Mouse (Mus musculus): ENCODE measurements at regions not wholly inside any gene's neighbourhood (a gene's known extent, or its start where the extent isn't known, plus 50 kb on each side); places are given as distances from the start of the nearest gene placed in this dataset.

- H3K9me3 ChIP-seq (ENCODE audit: control insufficient read depth, low read length), result no peaks in the 10 kb centered on the region
- ATAC-seq, result no peak
- no peak overlapping the region for H3K4me2 ChIP-seq (ENCODE audit: low read length)
- peaks cover 10% of the 10 kb centered on the region for H3K4me1 ChIP-seq (ENCODE audit: control insufficient read depth, insufficient read depth, low read depth, low read length)
- no peak overlapping the region for H3K9ac ChIP-seq (ENCODE audit: low read depth, low read length)
- no peaks in the 10 kb centered on the region for H3K27me3 ChIP-seq (replicated peaks; ENCODE audit: control insufficient read depth, insufficient read depth, low read length)
- WGBS, result 87% methylated on average over 3 of the region's 3 CpGs
- H3K36me3 ChIP-seq (ENCODE audit: control insufficient read depth, insufficient read depth, low read length), result no peaks in the 10 kb centered on the region
- H3K4me3 ChIP-seq (ENCODE audit: low read length), result no peak overlapping the region
- H3K27ac ChIP-seq (ENCODE audit: low read depth, low read length), result no peak overlapping the region
Observed at GRCm38 (mm10) chr9:61087035-61087434, 285.1 kb upstream of the Tle3 start.

GRCm38 (mm10) chr9:61089066-61089686, 283.0 kb upstream of the Tle3 start:
- Histone ChIP-seq H3K27me3 (replicated peaks; ENCODE audit: control insufficient read depth, insufficient read depth, low read length) (no peaks in the 10 kb centered on the region), H3K4me1 (ENCODE audit: control insufficient read depth, insufficient read depth, low read depth, low read length) (peaks cover 5% of the 10 kb centered on the region), H3K4me2 (ENCODE audit: low read length) (no peak overlapping the region), H3K4me3 (ENCODE audit: low read length) (no peak overlapping the region), H3K9ac (ENCODE audit: low read depth, low read length) (no peak overlapping the region), H3K36me3 (ENCODE audit: control insufficient read depth, insufficient read depth, low read length) (no peaks in the 10 kb centered on the region), H3K9me3 (ENCODE audit: control insufficient read depth, low read length) (no peaks in the 10 kb centered on the region), H3K27ac (ENCODE audit: low read depth, low read length) (no peak overlapping the region)
- no peak for ATAC-seq
- 80% methylated on average over 2 of the region's 2 CpGs for WGBS

GRCm38 (mm10) chr9:61091036-61091435, 281.1 kb upstream of the Tle3 start:
- no peaks in the 10 kb centered on the region for H3K27me3 ChIP-seq (replicated peaks; ENCODE audit: control insufficient read depth, insufficient read depth, low read length)
- H3K4me3 ChIP-seq (ENCODE audit: low read length), result no peak overlapping the region
- H3K9me3 ChIP-seq (ENCODE audit: control insufficient read depth, low read length), result no peaks in the 10 kb centered on the region
- H3K36me3 ChIP-seq (ENCODE audit: control insufficient read depth, insufficient read depth, low read length), result no peaks in the 10 kb centered on the region
- no peaks in the 10 kb centered on the region; the same call in 1 of the 2 replicates for H3K4me1 ChIP-seq (ENCODE audit: control insufficient read depth, insufficient read depth, low read depth, low read length)
- WGBS, result 93% methylated on average over 2 of the region's 2 CpGs
- no peak overlapping the region for H3K9ac ChIP-seq (ENCODE audit: low read depth, low read length)
- H3K4me2 ChIP-seq (ENCODE audit: low read length), result no peak overlapping the region
- no peak overlapping the region for H3K27ac ChIP-seq (ENCODE audit: low read depth, low read length)
- ATAC-seq, result no peak

GRCm38 (mm10) chr9:61092834-61093479, 279.2 kb upstream of the Tle3 start:
- Histone ChIP-seq H3K27ac (ENCODE audit: low read depth, low read length) (no peak overlapping the region), H3K9ac (ENCODE audit: low read depth, low read length) (no peak overlapping the region), H3K4me3 (ENCODE audit: low read length) (no peak overlapping the region), H3K36me3 (ENCODE audit: control insufficient read depth, insufficient read depth, low read length) (no peaks in the 10 kb centered on the region), H3K9me3 (ENCODE audit: control insufficient read depth, low read length) (no peaks in the 10 kb centered on the region), H3K4me2 (ENCODE audit: low read length) (no peak overlapping the region), H3K4me1 (ENCODE audit: control insufficient read depth, insufficient read depth, low read depth, low read length) (no peaks in the 10 kb centered on the region; the same call in 1 of the 2 replicates), H3K27me3 (replicated peaks; ENCODE audit: control insufficient read depth, insufficient read depth, low read length) (no peaks in the 10 kb centered on the region)
- no peak for ATAC-seq
- WGBS, result 45% methylated on average over 13 of the region's 13 CpGs

GRCm38 (mm10) chr9:61095069-61095775, 276.9 kb upstream of the Tle3 start:
- 63% methylated on average over 2 of the region's 2 CpGs for WGBS
- no peak overlapping the region for H3K27ac ChIP-seq (ENCODE audit: low read depth, low read length)
- H3K27me3 ChIP-seq (replicated peaks; ENCODE audit: control insufficient read depth, insufficient read depth, low read length), result no peaks in the 10 kb centered on the region
- H3K36me3 ChIP-seq (ENCODE audit: control insufficient read depth, insufficient read depth, low read length), result no peaks in the 10 kb centered on the region
- ATAC-seq, result no peak
- no peaks in the 10 kb centered on the region; the same call in 1 of the 2 replicates for H3K4me1 ChIP-seq (ENCODE audit: control insufficient read depth, insufficient read depth, low read depth, low read length)
- no peak overlapping the region for H3K4me3 ChIP-seq (ENCODE audit: low read length)
- no peaks in the 10 kb centered on the region for H3K9me3 ChIP-seq (ENCODE audit: control insufficient read depth, low read length)
- no peak overlapping the region for H3K9ac ChIP-seq (ENCODE audit: low read depth, low read length)
- no peak overlapping the region for H3K4me2 ChIP-seq (ENCODE audit: low read length)

- 28% methylated on average over 7 of the region's 7 CpGs for WGBS
- peaks cover 4% of the 10 kb centered on the region for H3K4me1 ChIP-seq (ENCODE audit: control insufficient read depth, insufficient read depth, low read depth, low read length)
- no peak overlapping the region for H3K4me3 ChIP-seq (ENCODE audit: low read length)
- peak overlapping the region; percentile 52 for H3K27ac ChIP-seq (ENCODE audit: low read depth, low read length)
- no peaks in the 10 kb centered on the region for H3K27me3 ChIP-seq (replicated peaks; ENCODE audit: control insufficient read depth, insufficient read depth, low read length)
- H3K9ac ChIP-seq (ENCODE audit: low read depth, low read length), result no peak overlapping the region
- no peak overlapping the region for H3K4me2 ChIP-seq (ENCODE audit: low read length)
- H3K36me3 ChIP-seq (ENCODE audit: control insufficient read depth, insufficient read depth, low read length), result no peaks in the 10 kb centered on the region
- peak; percentile 69 for ATAC-seq
- no peaks in the 10 kb centered on the region for H3K9me3 ChIP-seq (ENCODE audit: control insufficient read depth, low read length)
Observed at GRCm38 (mm10) chr9:61101741-61102450, 270.3 kb upstream of the Tle3 start.

GRCm38 (mm10) chr9:61102451-61103358, 269.5 kb upstream of the Tle3 start:
- Histone ChIP-seq H3K4me2 (ENCODE audit: low read length) (peak overlapping the region; percentile 13; the same call in 1 of the 2 replicates), H3K36me3 (ENCODE audit: control insufficient read depth, insufficient read depth, low read length) (no peaks in the 10 kb centered on the region), H3K4me3 (ENCODE audit: low read length) (no peak overlapping the region), H3K9me3 (ENCODE audit: control insufficient read depth, low read length) (no peaks in the 10 kb centered on the region), H3K27ac (ENCODE audit: low read depth, low read length) (no peak overlapping the region), H3K4me1 (ENCODE audit: control insufficient read depth, insufficient read depth, low read depth, low read length) (peaks cover 4% of the 10 kb centered on the region), H3K27me3 (replicated peaks; ENCODE audit: control insufficient read depth, insufficient read depth, low read length) (no peaks in the 10 kb centered on the region), H3K9ac (ENCODE audit: low read depth, low read length) (no peak overlapping the region)
- WGBS, result 24% methylated on average over 24 of the region's 24 CpGs
- peak; percentile 81 for ATAC-seq

- Histone ChIP-seq H3K9ac (ENCODE audit: low read depth, low read length) (no peak overlapping the region), H3K36me3 (ENCODE audit: control insufficient read depth, insufficient read depth, low read length) (no peaks in the 10 kb centered on the region), H3K4me1 (ENCODE audit: control insufficient read depth, insufficient read depth, low read depth, low read length) (peaks cover 4% of the 10 kb centered on the region), H3K9me3 (ENCODE audit: control insufficient read depth, low read length) (no peaks in the 10 kb centered on the region), H3K27ac (ENCODE audit: low read depth, low read length) (no peak overlapping the region), H3K4me2 (ENCODE audit: low read length) (no peak overlapping the region), H3K4me3 (ENCODE audit: low read length) (no peak overlapping the region), H3K27me3 (replicated peaks; ENCODE audit: control insufficient read depth, insufficient read depth, low read length) (0 out of 2 replicates have a peak, but pooled peaks cover 2% of the 10 kb centered on the region)
- no peak for ATAC-seq
- 73% methylated on average over 15 of the region's 15 CpGs for WGBS
Observed at GRCm38 (mm10) chr9:61105550-61106280, 266.5 kb upstream of the Tle3 start.
